Mouse (Mus musculus): ENCODE results near the gene Nudt22. TPM values are rescaled to one million over a fixed set of nuclear protein-coding genes. Genes with fewer than 3 reads are reported as not detected.
"Not testable (repeated sequence)": the region's sequence is repeated elsewhere in the genome, so short reads cannot be mapped to it uniquely, and the experiment has no call there.

The Nudt22 gene
- polyA plus RNA-seq, 1 experiment: 58.3 TPM

GRCm38 (mm10) chr19:6995255-6995991, 494 bp downstream of the Nudt22 start:
- peak overlapping the region; percentile 74 for H3K27ac ChIP-seq (ENCODE audit: insufficient read depth, low read depth, low read length)

GRCm38 (mm10) chr19:6994489-6994888, 1.4 kb downstream of the Nudt22 start:
- Histone ChIP-seq H3K27ac (ENCODE audit: insufficient read depth, low read depth, low read length) (no peak overlapping the region), H3K4me3 (ENCODE audit: insufficient read depth, low read depth, low read length) (peak overlapping the region; percentile 64), H3K27me3 (replicated peaks; ENCODE audit: control insufficient read depth, insufficient read depth, low read length) (no peaks in the 10 kb centered on the region), H3K36me3 (ENCODE audit: control insufficient read depth, insufficient read depth, low read length) (no peaks in the 10 kb centered on the region), H3K4me1 (ENCODE audit: control insufficient read depth, insufficient read depth, low read length) (peaks cover 4% of the 10 kb centered on the region; the same call in 1 of the 2 replicates)
- DNase-seq: peak; percentile 1
- WGBS: 74% methylated on average over 8 of the region's 8 CpGs
- TF ChIP-seq CTCF (conservative IDR thresholded peaks at IDR 0.05; ENCODE audit: insufficient read depth, insufficient read length, low read depth, low read length): no peak
- no peak for TF ChIP-seq POLR2A (IDR thresholded peaks at IDR 0.05; ENCODE audit: low read depth, low read length)

More at GRCm38 (mm10) chr19:6995255-6995991, 494 bp downstream of the Nudt22 start:
- peaks cover 4% of the 10 kb centered on the region; the same call in 1 of the 2 replicates for H3K4me1 ChIP-seq (ENCODE audit: control insufficient read depth, insufficient read depth, low read length)
- TF ChIP-seq CTCF (conservative IDR thresholded peaks at IDR 0.05; ENCODE audit: insufficient read depth, insufficient read length, low read depth, low read length): no peak
- no peak for TF ChIP-seq POLR2A (IDR thresholded peaks at IDR 0.05; ENCODE audit: low read depth, low read length)
- DNase-seq: peak; percentile 30
- H3K4me3 ChIP-seq (ENCODE audit: insufficient read depth, low read depth, low read length): peak overlapping the region; percentile 64
- 26% methylated on average over 21 of the region's 21 CpGs for WGBS
- no peaks in the 10 kb centered on the region for H3K27me3 ChIP-seq (replicated peaks; ENCODE audit: control insufficient read depth, insufficient read depth, low read length)
- no peaks in the 10 kb centered on the region for H3K36me3 ChIP-seq (ENCODE audit: control insufficient read depth, insufficient read depth, low read length)

GRCm38 (mm10) chr19:6994002-6994401, 1.9 kb downstream of the Nudt22 start:
- no peaks in the 10 kb centered on the region for H3K27me3 ChIP-seq (replicated peaks; ENCODE audit: control insufficient read depth, insufficient read depth, low read length)
- no peak overlapping the region for H3K27ac ChIP-seq (ENCODE audit: insufficient read depth, low read depth, low read length)
- peaks cover 4% of the 10 kb centered on the region; the same call in 1 of the 2 replicates for H3K4me1 ChIP-seq (ENCODE audit: control insufficient read depth, insufficient read depth, low read length)
- no peak overlapping the region for H3K4me3 ChIP-seq (ENCODE audit: insufficient read depth, low read depth, low read length)
- TF ChIP-seq POLR2A (IDR thresholded peaks at IDR 0.05; ENCODE audit: low read depth, low read length): no peak
- no peak for TF ChIP-seq CTCF (conservative IDR thresholded peaks at IDR 0.05; ENCODE audit: insufficient read depth, insufficient read length, low read depth, low read length)
- H3K36me3 ChIP-seq (ENCODE audit: control insufficient read depth, insufficient read depth, low read length): no peaks in the 10 kb centered on the region
- DNase-seq: no peak
- WGBS: 87% methylated on average over 8 of the region's 8 CpGs

GRCm38 (mm10) chr19:6993011-6993770, 2.7 kb downstream of the Nudt22 start:
- TF ChIP-seq CTCF (conservative IDR thresholded peaks at IDR 0.05; ENCODE audit: insufficient read depth, insufficient read length, low read depth, low read length): no peak
- no peak for TF ChIP-seq POLR2A (IDR thresholded peaks at IDR 0.05; ENCODE audit: low read depth, low read length)
- peak; percentile 1 for DNase-seq
- WGBS: 66% methylated on average over 14 of the region's 14 CpGs

GRCm38 (mm10) chr19:6992011-6992858, 3.7 kb downstream of the Nudt22 start, which contains the start of gene Dnajc4:
Gene Dnajc4 (minus strand): TSS chr19:6992572.
- H3K4me3 ChIP-seq (ENCODE audit: insufficient read depth, low read depth, low read length): peak within 1 kb of the TSS; percentile 62
- under 1% methylated on average over 37 of the region's 37 CpGs for WGBS
- H3K36me3 ChIP-seq (ENCODE audit: control insufficient read depth, insufficient read depth, low read length): no peaks in the 10 kb centered on the region
- H3K4me1 ChIP-seq (ENCODE audit: control insufficient read depth, insufficient read depth, low read length): peaks cover 7% of the 10 kb centered on the region; the same call in 1 of the 2 replicates
- peak within 1 kb of the TSS; percentile 18 for H3K27ac ChIP-seq (ENCODE audit: insufficient read depth, low read depth, low read length)
- H3K27me3 ChIP-seq (replicated peaks; ENCODE audit: control insufficient read depth, insufficient read depth, low read length): no peaks in the 10 kb centered on the region
- peak; percentile 14 for TF ChIP-seq POLR2A (IDR thresholded peaks at IDR 0.05; ENCODE audit: low read depth, low read length)
- 0 out of 2 replicates have a peak, but pooled peaks have one; percentile 1 for TF ChIP-seq CTCF (conservative IDR thresholded peaks at IDR 0.05; ENCODE audit: insufficient read depth, insufficient read length, low read depth, low read length)
- DNase-seq: peak; percentile 99

More at GRCm38 (mm10) chr19:6993011-6993770, 2.7 kb downstream of the Nudt22 start:
- Histone ChIP-seq H3K36me3 (ENCODE audit: control insufficient read depth, insufficient read depth, low read length) (no peaks in the 10 kb centered on the region), H3K4me1 (ENCODE audit: control insufficient read depth, insufficient read depth, low read length) (peaks cover 4% of the 10 kb centered on the region; the same call in 1 of the 2 replicates), H3K27ac (ENCODE audit: insufficient read depth, low read depth, low read length) (peak overlapping the region; percentile 18), H3K4me3 (ENCODE audit: insufficient read depth, low read depth, low read length) (peak overlapping the region; percentile 39), H3K27me3 (replicated peaks; ENCODE audit: control insufficient read depth, insufficient read depth, low read length) (no peaks in the 10 kb centered on the region)

GRCm38 (mm10) chr19:6991166-6991565, 4.8 kb downstream of the Nudt22 start:
- H3K36me3 ChIP-seq (ENCODE audit: control insufficient read depth, insufficient read depth, low read length); DNase-seq; H3K27ac ChIP-seq (ENCODE audit: insufficient read depth, low read depth, low read length); H3K27me3 ChIP-seq (replicated peaks; ENCODE audit: control insufficient read depth, insufficient read depth, low read length); H3K4me3 ChIP-seq (ENCODE audit: insufficient read depth, low read depth, low read length); H3K4me1 ChIP-seq (ENCODE audit: control insufficient read depth, insufficient read depth, low read length): not testable (repeated sequence)
- 94% methylated on average over 6 of the region's 6 CpGs for WGBS
